In genomic region chr1:172478020-172478419, GRCm38 (mm10) we compare ENCODE assay signal across 20 mouse cellular contexts. TPM values are rescaled to one million over a fixed set of nuclear protein-coding genes. Genes with fewer than 3 reads are reported as not detected.
"Had no signal": no experiment of that assay in that cellular context is flagged by ENCODE, and none has a peak within 500 bp of the region (broad histone marks: within the 10 kb centered on the region; RNA-seq: fewer than 3 reads in every experiment).

No protein-coding gene starts in this region.

- H3K27me3 ChIP-seq: lung, embryonic 15.5 days; neural tube, embryonic 15.5 days had no signal

- ATAC-seq: lung, postnatal 0 days; midbrain, embryonic 16.5 days had no signal

- H3K9ac ChIP-seq: liver, embryonic 14.5 days; lung, embryonic 15.5 days; midbrain, embryonic 12.5 days; neural tube, embryonic 13.5 days; neural tube, embryonic 15.5 days had no signal

- H3K27ac ChIP-seq: liver, embryonic 14.5 days; lung, embryonic 15.5 days; midbrain, embryonic 12.5 days; neural tube, embryonic 13.5 days; neural tube, embryonic 15.5 days had no signal

- H3K9me3 ChIP-seq: lung, embryonic 15.5 days; midbrain, embryonic 12.5 days; neural tube, embryonic 13.5 days; neural tube, embryonic 15.5 days had no signal

- H3K4me3 ChIP-seq: lung, embryonic 15.5 days; midbrain, embryonic 12.5 days; myocyte; neural tube, embryonic 13.5 days; neural tube, embryonic 15.5 days had no signal

- H3K36me3 ChIP-seq: lung, embryonic 15.5 days; midbrain, embryonic 12.5 days; neural tube, embryonic 13.5 days; neural tube, embryonic 15.5 days had no signal

- H3K4me2 ChIP-seq: lung, embryonic 15.5 days; midbrain, embryonic 12.5 days; neural tube, embryonic 13.5 days; neural tube, embryonic 15.5 days had no signal

- DNase-seq: lung, adult 2 months; lung, postnatal 14 days; lung, postnatal 36 days; midbrain, embryonic 14.5 days; retina, postnatal 1 day; right cerebral cortex, adult 18-20 months; right cerebral cortex, postnatal 25 days; right cerebral cortex, postnatal 4 days; spleen, adult 18-20 months; thymus, adult 18-20 months; thymus, postnatal 14 days; thymus, postnatal 36 days had no signal

RNA-seq across cellular contexts. Expression of gene Slamf9, which starts 2.9 kb away (rescaled TPM):
- polyA plus RNA-seq: midbrain, embryonic 14.5 days; neural tube, embryonic 13.5 days had no signal

RNA-seq across cellular contexts. Expression of gene Cfap45, which starts 42.6 kb away (rescaled TPM):
- polyA plus RNA-seq: myocyte had no signal
